Mouse (Mus musculus) erythroblast, adult 5-6 weeks (primary cell): ENCODE data around the gene Inpp5b. TPM values are rescaled to one million over a fixed set of nuclear protein-coding genes. Genes with fewer than 3 reads are reported as not detected.
"Not testable (repeated sequence)": the region's sequence is repeated elsewhere in the genome, so short reads cannot be mapped to it uniquely, and the experiment has no call there.

ENCODE experiments used
- ATAC-seq: replicated peaks from 2 replicates; pipeline ENCODE4 v1.8.0; 2016; ENCODE audit warnings: moderate number of reproducible peaks, mild to moderate bottlenecking, moderate TSS enrichment, inconsistent platforms; ENCODE audit not compliant: poor library complexity, low FRiP score, severe bottlenecking
- total RNA-seq, 2 experiments: library from RNA; stranded (forward) in 1 of 2; stranded (reverse) in 1 of 2; fragments of 150-400 nt in 1 of 2; fragments of 200-764, 138-1000 nt in 1 of 2; gene quantifications; 2 replicates each; pipeline versions ENCODE4 v1.2.3 to v1.2.4; 2015 to 2017; ENCODE audit warnings: low replicate concordance in 2 of 2

The Inpp5b gene
- total RNA-seq, 2 experiments from 2014 or later = 15.8 to 27.3 TPM

DNA sequence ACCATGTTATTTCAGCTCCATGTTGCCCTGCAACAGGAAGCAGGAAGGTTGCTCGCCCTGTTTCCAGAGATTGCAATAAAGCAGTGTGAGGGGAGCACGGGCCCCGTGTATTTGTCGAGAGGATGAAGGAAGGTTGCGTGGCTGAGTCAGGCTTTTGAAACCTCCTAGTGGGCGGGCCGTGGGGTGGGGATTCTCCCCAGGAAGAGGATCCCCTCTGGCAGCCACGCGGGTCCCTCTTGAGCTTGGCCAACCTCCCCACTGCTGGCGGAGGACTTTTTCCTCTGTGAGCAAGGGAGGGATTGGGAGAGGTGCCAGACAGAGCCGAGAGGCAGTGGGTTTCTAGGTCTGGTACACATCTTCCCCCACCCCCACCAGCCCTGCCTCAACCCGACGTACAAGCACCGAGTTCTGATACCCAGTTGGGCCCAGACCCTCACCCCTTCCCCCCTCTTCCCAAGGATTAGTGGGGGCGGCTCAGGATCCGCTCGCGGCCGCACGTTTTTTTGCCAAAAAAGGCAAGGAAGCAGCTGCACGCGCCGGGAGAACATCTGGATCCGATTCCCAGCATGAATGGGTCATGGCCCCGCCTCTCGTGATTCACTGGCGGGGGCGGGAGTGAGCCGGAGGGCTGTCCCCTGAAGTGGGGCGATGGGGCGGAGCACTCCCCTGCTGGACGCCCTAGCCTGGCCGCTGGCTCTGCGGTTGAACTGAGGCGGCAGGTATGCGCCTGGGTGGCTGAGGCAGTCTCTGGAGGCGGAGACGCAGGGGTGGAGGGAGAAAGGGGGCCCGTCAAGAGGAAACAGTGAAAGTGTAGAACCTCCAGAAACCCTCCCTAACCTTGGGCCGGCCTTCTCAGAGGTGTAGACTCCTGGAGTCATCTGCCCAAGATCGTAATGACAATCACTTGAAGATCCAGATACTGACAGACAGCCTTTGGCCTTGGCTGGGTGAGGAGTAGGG, 32.9 kb upstream of the Inpp5b start:
- peak; percentile 56 for ATAC-seq

DNA sequence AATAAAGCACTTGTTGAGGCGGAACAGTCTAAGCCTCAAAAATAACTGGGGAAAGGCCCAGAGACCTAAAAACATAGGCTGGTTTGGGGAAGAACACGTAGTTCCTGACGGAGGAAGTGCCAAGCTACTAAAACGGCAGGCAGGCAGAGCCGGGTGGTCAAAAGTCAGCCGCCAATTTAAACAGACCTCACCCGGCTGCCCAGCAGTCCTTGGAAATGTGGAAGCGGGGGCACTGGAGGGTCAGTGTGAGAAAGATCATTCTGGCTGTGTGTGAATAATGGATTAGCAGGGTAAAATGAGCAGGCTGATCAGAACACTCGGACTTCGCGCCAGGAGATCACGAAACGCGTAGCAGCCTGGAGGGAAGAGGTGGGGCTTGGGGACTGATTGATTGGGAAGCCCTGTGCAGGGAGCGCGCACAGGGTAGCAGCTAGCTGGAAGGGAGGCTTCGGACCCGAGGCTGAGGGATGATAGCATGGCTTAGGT, 31.6 kb upstream of the Inpp5b start:
- ATAC-seq = no peak

DNA sequence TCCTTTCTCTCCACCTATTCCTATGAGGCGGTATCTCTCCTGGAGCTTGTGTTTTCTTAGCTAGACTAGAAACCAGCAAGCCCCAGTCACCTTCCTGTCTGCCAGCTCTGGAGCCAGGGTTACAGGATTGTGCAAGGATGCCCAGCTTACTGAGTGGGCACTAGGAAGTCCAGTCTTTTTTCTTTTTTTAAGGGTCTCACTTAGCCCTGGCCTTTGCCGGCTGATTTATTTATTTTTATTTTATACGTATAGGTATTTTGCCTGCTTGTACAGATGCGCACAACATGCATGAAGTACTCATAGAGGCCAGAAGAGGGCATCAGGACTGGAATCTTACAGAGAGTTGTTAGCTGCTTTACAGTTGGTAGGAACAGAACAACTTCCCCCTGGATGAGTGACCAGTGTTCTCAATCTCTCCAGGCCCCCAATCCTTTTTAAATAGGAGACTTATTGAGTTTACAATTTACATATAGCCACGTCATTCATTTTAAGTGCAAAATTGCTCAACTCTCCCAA, 30.8 kb upstream of the Inpp5b start:
- no peak for ATAC-seq

DNA sequence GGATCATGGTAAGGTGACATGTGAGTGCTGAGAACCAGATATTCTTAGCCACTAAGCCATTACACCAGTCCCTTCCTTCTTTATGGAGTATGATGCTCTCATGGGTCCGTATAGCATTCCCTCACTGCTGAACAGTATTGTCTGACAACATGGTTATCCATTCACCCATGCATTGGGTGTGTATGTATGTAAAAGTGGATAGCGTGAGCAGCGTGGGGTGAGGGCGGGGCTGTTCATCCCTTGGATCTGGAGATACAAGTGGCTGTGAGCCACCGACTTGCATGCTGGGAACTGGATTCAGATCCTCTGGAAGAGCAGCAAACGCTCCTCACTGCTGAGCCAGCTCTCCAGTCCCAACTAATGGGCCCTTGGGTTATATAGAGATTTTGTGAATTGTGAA, 29.0 kb upstream of the Inpp5b start:
- ATAC-seq = peak; percentile 67

DNA sequence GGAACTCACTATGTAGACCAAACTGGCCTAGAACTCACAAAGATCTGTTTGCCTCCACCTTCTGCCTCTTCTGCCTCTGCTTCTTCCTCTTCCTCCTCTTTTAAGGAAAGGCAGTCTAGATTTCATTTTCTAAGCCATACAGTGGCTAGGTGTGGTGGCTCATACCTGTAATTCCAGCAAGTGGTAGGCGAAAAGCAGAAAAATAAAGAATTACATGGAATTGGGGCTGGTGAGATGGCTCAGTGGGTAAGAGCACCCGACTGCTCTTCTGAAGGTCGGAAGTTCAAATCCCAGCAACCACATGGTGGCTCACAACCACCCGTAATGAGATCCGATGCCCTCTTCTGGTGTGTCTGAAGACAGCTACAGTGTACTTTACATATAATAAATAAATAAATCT, 27.8 kb upstream of the Inpp5b start:
- not testable (repeated sequence) for ATAC-seq

DNA sequence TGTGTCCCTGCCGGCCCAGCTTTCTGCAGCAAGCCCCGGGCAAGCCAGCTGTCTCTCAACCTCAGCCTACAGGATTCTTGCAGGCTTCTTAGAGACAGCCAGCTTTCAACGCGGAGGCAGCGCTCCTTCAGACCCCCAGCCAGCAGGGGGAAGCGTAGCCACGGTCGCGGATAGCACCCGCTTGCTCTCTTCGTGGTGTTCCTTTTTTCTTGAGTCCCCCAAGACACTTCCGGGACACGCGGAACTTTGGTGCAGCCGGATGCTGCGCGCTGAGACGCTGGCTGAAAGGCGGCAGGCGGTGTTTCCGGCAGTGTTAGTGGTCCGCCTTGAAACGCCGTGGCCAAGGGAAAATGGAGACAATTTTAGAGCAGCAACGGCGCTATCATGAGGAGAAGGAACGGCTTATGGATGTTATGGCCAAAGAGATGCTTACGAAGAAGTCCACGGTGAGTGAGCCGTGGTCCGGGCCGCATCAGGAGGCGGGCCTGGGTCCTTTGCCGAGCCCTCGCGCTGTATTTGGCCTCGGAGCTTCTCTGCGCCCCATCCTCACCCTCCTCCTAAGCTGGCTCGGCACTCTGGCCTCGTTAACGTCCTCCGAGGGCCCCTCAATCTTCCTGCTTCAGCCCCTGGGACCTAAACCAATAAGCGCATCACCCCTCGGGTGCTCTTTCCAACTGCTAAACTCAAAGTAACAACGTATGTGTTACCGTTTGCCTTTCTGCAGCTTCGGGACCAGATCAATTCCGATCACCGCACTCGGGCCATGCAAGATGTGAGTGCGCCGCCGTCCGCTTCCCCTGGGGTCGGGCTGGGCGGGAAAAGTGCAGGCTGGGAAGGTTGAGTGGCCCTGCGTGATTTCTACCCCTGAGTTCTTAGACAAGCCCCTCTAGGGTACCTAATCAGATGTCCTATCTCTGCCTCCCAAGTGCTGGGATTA, 26.8 kb upstream of the Inpp5b start, which contains the start of gene Sf3a3:
Gene Sf3a3 (plus strand): TSS at position 232 of the 937 bp plus-strand sequence.
- ATAC-seq = peak; percentile 91

DNA sequence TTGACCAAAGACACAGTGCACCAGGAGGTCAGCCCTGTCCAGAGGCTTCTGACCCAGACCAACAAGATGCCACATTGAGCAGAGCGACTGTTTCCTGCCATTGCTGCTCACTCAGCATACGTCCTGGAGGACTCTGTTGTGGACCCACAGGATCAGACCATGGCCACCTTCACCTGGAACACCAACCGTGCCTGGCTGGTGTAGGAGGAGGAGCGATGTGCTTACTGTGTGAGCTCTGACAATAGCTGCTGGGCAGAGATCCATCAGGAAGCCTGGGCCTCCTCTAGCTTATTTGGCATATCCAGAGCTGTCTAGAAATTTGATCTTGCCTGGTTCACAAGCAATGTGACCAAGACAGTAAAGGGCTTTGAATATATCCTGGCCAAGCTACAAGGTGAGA, 22.5 kb upstream of the Inpp5b start:
- no peak for ATAC-seq

DNA sequence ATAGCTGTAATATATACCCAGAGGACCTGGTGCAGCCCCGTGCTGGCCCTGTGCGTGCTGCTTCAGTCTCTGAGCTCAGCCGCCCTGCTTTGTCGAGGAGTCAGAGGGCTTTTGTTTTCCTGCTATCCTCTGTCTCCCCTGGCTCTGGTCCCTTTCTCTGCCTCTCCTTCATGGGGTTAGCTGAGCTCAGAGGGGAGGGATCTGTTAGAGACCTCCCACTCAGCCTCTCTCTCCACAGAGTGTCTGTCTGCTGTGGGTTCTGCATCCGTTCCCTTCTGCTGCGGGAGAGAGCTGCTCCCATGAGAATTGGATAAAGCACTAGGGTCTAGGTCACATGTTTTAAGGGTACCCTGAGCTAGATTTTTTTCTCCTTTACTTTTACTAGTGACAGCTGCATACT, 15.5 kb upstream of the Inpp5b start:
- ATAC-seq = no peak

DNA sequence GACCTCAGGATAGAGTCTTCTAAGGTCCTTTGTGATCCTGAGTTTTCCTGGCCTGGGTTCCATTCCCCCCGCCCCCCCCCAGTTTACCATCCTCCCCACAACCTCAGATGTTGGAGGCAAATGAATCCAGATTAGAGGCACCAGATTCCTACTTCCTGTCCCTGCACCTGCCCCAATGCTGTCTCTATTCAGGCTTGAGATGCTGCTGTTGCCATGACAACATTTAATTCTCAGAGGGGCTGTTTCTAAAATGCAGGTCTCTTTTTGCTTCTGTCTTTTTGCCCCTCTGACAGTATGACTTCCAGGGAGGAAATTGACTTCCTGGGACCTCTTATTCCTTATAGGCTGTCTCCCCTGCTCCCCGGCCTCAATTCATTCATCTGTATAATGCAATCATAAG, 4.7 kb upstream of the Inpp5b start:
- ATAC-seq = no peak

DNA sequence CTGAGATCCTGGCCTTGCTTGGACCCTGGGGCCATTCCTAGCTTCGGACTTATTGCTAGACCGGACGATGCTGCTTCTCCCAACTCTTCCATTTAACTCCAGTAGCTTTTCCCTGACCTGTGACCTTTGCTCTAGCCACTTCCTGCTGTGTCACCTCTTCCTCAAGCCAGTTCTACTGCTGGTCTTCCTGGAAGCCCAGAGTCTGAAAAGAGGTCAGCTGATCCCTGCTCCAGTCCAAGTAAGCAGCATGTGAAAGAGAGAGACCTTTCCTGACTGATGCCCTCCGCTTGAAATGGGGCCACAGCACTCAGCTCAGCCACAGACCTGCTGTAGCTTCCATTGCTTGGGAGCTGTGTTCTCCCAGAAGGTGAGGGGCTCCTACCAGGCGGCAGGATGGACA, 4.2 kb upstream of the Inpp5b start:
- ATAC-seq = no peak

DNA sequence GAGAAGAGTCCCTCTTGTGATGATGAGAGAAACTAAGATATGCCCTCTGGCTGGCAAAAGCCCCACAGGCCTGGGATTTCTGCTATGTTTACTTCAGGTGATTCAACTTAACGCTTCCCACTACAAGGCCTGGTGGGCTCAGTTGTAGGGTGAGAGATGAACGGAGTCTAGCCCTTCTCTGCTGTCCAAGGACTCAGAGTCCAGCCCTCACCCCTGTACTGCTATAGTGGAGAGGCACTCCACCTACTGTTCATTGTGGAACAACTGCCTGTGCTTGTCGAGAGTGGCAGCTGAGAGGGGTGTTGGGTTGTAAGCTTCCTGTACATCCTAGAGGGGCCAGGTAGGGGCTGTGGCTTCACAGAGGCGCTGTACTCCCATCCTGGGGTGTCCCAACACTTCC, 3.6 kb upstream of the Inpp5b start:
- ATAC-seq = no peak

DNA sequence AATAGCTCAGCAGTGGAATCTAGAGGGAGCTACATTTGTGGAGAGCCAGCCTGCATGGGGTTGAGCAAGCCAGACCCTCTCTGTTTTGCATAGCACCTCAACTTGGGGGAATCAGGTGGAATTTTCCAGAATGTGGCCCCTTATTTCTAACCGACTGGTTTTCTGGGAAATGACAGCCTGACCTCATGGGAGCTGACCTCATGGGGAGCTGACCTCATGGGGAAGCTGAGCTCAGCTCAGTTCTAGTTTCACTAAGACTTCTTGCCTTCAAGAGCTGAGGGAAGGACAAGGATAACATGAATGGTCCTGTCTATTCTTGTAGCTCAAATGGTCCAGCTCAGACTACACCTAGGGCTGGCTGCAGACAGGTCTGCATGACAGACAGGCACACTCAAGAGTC, 2.9 kb upstream of the Inpp5b start:
- no peak for ATAC-seq

DNA sequence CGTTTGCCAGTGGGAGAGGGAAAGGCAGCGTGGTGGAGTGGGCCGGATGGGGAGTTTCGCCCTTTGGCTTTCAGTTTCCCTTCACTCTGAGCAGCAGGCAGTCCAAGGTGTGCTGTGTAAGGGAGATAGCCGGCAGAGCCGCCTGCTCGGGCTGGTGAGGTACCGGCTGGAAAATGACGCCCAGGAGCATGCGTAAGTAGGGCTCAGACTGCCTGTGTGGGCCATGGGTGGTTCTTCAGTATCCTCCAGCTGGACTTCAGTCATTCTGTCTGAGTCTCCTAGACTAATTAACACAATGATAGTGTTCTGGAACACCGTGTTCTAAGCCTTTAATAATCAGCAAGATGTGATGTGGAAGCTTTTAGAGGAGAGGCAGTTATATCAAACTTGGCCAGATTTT, 1.2 kb downstream of the Inpp5b start:
- no peak for ATAC-seq

DNA sequence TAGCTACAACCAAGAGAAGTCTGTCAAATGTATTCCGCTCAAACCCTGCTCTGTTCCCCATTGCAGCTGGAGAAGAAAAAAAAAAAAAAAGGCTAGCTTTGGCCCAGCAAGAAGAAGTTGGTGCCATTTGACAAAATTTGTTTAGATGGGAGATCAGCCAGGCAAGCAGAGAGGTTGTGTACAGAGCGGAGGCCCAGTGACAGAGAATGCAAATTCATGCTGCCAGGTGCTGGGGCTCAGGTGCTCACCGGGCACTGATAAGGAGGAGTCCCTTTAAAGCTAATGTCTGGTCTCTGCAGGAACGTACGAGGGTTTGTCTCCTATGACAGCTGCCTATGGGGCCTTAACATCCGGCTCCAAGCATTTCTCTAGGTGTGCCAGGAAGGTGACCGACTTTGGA, 4.9 kb downstream of the Inpp5b start:
- ATAC-seq = no peak

DNA sequence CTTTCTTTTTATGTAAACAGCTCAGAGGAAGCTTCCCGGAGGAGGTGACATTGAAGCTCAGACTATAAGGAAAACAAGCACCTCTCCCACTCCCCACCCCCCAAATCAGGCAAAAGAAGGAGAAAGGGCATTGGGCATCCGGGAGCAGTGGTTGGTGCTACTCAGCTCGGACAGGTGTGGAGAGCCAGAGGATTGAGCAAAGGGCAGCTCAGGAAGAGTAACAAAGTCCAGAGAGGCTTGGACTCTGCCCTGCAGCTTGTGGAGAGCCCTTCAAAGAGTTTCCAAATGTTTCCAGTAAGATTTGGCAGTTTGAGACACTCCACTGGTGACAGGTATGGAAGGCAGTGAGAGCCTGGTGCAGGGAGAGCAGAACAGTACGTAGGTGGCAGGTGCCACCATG, 6.2 kb downstream of the Inpp5b start:
- no peak for ATAC-seq

DNA sequence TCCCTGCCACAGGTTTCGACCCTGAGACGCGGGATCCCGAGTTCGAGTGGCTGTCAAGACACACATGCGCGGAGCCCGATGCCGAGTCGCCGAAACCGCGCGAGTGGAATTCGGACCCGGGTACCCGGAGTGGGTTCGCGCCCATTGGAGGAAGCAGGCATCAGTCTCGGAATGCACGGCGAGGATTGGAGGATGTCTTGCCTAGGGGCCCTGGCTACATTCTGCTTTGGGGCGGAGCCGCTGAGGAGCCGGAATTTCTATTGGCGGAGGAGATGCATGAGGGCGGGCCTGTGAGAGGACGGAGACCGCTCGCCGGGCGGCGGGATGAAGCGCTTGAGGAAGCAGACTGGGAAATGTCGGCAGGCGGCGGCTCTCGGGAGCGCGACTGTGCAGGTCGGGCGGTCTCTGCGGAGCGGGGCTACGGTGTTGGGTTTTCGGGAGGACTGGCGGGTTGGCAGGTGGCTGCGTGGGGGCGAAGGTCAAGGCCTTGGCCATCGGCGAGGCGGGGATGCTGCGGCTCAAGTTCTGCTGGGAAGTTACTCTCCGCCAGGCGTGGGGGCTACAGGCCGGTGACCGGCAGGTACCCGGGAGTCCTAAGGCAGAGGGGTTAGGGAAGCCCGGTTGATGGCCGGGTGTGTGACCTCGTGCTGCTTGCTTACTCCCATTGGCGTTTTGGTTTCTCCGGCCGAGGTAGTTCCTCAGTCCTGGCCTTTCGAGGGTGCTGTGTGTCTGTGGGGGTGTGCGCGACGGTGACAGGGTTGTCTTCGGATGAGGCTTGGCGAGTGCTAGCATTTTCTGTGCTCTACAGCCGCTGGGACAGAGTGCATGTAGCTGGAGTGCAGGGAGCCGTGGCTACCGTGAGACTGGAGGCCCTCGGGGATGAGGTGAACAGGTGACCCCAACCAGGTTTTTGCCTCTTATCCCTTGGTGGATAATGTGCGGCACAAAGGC, 9.9 kb downstream of the Inpp5b start:
- ATAC-seq = peak; percentile 94

DNA sequence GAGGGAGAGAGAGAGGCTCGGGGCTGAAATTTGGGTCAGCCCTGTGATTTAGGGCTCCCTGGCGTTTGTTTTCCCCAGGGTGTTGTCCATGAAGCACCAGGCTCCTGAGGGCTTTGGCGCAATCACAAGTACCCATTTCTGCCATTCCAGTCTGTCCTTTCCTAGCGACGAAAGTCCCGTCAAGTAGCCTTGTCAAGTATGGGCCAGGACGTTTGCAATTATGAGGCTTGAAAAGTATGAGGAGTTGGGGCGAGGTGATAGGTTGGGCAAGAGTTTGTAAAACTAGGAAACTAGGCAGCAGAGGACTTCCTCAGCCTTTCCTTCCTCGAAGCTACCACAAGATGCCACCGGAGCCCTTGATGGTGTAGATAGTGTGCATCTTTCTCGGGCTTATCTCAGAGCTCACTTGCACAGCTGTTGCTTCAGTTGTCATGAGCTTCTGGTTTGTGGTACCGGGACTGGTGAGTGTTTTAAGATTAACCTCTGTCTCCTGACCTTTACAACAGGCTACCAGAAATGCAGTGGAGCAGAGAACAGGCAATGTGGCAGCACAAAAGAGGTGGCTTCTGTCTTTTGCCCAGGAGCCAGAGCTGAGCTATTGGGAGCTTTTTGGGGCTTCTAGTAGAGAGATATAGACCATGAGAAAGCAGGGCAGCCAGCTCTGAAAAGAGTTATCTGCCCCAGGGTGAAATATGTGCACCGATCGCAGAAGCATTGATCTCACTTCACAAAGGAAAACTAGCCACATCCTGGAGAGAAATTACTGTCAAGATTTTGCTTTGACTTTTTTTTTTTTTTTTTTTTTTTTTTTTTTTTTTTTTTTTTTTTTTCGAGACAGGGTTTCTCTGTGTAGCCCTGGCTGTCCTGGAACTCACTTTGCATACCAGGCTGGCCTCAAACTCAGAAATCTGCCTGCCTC, 10.9 kb downstream of the Inpp5b start:
- peak; percentile 66 for ATAC-seq

DNA sequence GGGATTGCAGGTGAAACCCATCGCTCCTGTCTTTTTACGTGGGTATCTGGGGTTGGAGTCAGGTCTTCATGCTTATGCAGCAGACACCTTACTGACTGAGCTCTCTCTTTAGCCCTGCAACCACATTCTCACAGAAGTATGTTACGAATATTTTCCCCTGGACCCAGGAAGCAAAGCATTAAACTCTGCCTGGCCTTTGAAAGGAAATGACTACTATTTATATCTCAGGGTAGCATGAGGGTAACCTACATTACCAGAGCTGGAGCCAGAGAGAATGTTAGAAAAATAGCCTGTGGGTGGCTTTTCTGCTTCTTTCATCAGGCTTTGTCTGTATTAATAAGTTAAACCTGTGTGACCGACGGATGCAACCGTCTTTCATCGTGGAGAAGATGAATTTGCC, 13.9 kb downstream of the Inpp5b start:
- no peak for ATAC-seq
